ENCODE assay signal across 9 mouse cellular contexts in genomic region chr2:118676839-118677741, GRCm38 (mm10). TPM values are rescaled to one million over a fixed set of nuclear protein-coding genes. Genes with fewer than 3 reads are reported as not detected.
DNase-seq lines count a peak whose midpoint lies in the region; ATAC-seq and TF ChIP-seq lines count a peak whose summit lies in the region.
"Had no signal": no experiment of that assay in that cellular context is flagged by ENCODE, and none has a peak within 500 bp of the region (broad histone marks: within the 10 kb centered on the region; RNA-seq: fewer than 3 reads in every experiment).

No protein-coding gene starts in this region.

- peak; percentile 33; the same call in 1 of the 2 replicates for ATAC-seq in forebrain, embryonic 11.5 days (replicated peaks; ENCODE audit: low FRiP score)
- peak; percentile 48 for ATAC-seq in inflammation-experienced regulatory T-cells, adult 6 months
- ATAC-seq in lung, embryonic 15.5 days (ENCODE audit: borderline replicate concordance, extremely low read depth, low FRiP score, low TSS enrichment), result peak; percentile 52
- ATAC-seq: Patski had no signal

- no peaks in the 10 kb centered on the region for H3K9me3 ChIP-seq in forebrain, embryonic 11.5 days (ENCODE audit: control insufficient read depth, low read length)
- no peaks in the 10 kb centered on the region for H3K9me3 ChIP-seq in lung, embryonic 15.5 days

- no peaks in the 10 kb centered on the region for H3K36me3 ChIP-seq in forebrain, embryonic 11.5 days (ENCODE audit: control insufficient read depth, insufficient read depth, low read length)
- no peaks in the 10 kb centered on the region for H3K36me3 ChIP-seq in lung, embryonic 15.5 days
- no peaks in the 10 kb centered on the region for H3K36me3 ChIP-seq in small intestine, adult 2 months (ENCODE audit: control insufficient read depth, insufficient read depth, low read length)

- H3K9ac ChIP-seq in forebrain, embryonic 11.5 days (ENCODE audit: low read length), result peak overlapping the region; percentile 41
- peak overlapping the region; percentile 30 for H3K9ac ChIP-seq in lung, embryonic 15.5 days

- no peak for TF ChIP-seq POLR2A in small intestine, adult 2 months (IDR thresholded peaks at IDR 0.05; ENCODE audit: low read depth, low read length)

- intact Hi-C loops in heart, postnatal 25 days (cut with DNase I), result no loop called here

- peak overlapping the region; percentile 97 for H3K4me2 ChIP-seq in forebrain, embryonic 11.5 days (ENCODE audit: low read depth, low read length, severe bottlenecking)
- peak overlapping the region; percentile 91 for H3K4me2 ChIP-seq in lung, embryonic 15.5 days

- peak overlapping the region; percentile 47 for H3K4me3 ChIP-seq in forebrain, embryonic 11.5 days (ENCODE audit: low read depth, low read length)
- peak overlapping the region; percentile 47 for H3K4me3 ChIP-seq in lung, embryonic 15.5 days
- H3K4me3 ChIP-seq in small intestine, adult 2 months (ENCODE audit: low read depth, low read length), result peak overlapping the region; percentile 59

- peaks cover 15% of the 10 kb centered on the region for H3K4me1 ChIP-seq in forebrain, embryonic 11.5 days (replicated peaks; ENCODE audit: control insufficient read depth, insufficient read depth, low read length)
- H3K4me1 ChIP-seq in lung, embryonic 15.5 days, result peaks cover 14% of the 10 kb centered on the region
- H3K4me1 ChIP-seq in small intestine, adult 2 months (ENCODE audit: control insufficient read depth, insufficient read depth, insufficient read length, low read length), result peaks cover 15% of the 10 kb centered on the region

- 1% methylated on average over 87 of the region's 89 CpGs for WGBS in forebrain, embryonic 11.5 days
- under 1% methylated on average over 89 of the region's 89 CpGs for WGBS in lung, embryonic 15.5 days
- 1% methylated on average over 89 of the region's 89 CpGs for WGBS in small intestine, adult 2 months

- H3K27ac ChIP-seq in forebrain, embryonic 11.5 days (ENCODE audit: low read depth, low read length), result no peak overlapping the region
- no peak overlapping the region for H3K27ac ChIP-seq in lung, embryonic 15.5 days
- no peak overlapping the region for H3K27ac ChIP-seq in small intestine, adult 2 months (ENCODE audit: insufficient read depth, low read depth, low read length)

- TF ChIP-seq CTCF in small intestine, adult 2 months (IDR thresholded peaks at IDR 0.05; ENCODE audit: extremely low read depth, insufficient read length, insufficient replicate concordance, low read depth, low read length), result no peak

- DNase-seq in heart, adult 11 months, result peak; percentile 92
- no peak for DNase-seq in heart, postnatal 25 days (ENCODE audit: low spot score)
- DNase-seq in R1 (ENCODE audit: low read depth, low spot score), result peak; percentile 78
- DNase-seq in forebrain, embryonic 11.5 days (ENCODE audit: low spot score), result peak; percentile 70
- no peak for DNase-seq in adipocyte (ENCODE audit: low spot score)

- peaks cover 46% of the 10 kb centered on the region for H3K27me3 ChIP-seq in forebrain, embryonic 11.5 days (ENCODE audit: control insufficient read depth, insufficient read depth, low read length)
- peaks cover 75% of the 10 kb centered on the region for H3K27me3 ChIP-seq in lung, embryonic 15.5 days
- H3K27me3 ChIP-seq in small intestine, adult 2 months (ENCODE audit: control insufficient read depth, insufficient read depth, low read length), result peaks cover 8% of the 10 kb centered on the region
- H3K27me3 ChIP-seq: Patski had no signal

RNA-seq across cellular contexts. Expression of gene Pak6, which starts 14.0 kb away (rescaled TPM):
- total RNA-seq in heart, postnatal 25 days (2021), result 1 to 10 TPM; 6.4 to 9.9 TPM
- 1.2 and 2.2 TPM in 2 replicates for polyA plus RNA-seq in forebrain, embryonic 11.5 days (2014; fragmentation: Nextera tagmentation; extraction: Ambion mirVana)
- under 1 TPM in 2 of 3 experiments, not detected in 1; 0.15 to 0.60 TPM for polyA plus RNA-seq in inflammation-experienced regulatory T-cells, adult 6 months (2017; shearing (Covaris generic))
- 1.6 and 2.2 TPM in 2 replicates for polyA plus RNA-seq in lung, embryonic 15.5 days (2015; fragmentation: Nextera tagmentation; extraction: Ambion mirVana)
- polyA plus RNA-seq in small intestine, adult 2 months (2012; rRNA removed), result 1.8 and 2.0 TPM in 2 replicates

RNA-seq across cellular contexts. Expression of gene Ankrd63, which starts 26.7 kb away (rescaled TPM):
- total RNA-seq in heart, postnatal 25 days (2021), result 1 to 10 TPM; 1.8 to 3.0 TPM
- polyA plus RNA-seq in forebrain, embryonic 11.5 days (2014; fragmentation: Nextera tagmentation; extraction: Ambion mirVana), result not detected in 2 replicates
- polyA plus RNA-seq in inflammation-experienced regulatory T-cells, adult 6 months (2017; shearing (Covaris generic)), result not detected
- 0.10 and 0.12 TPM in 2 replicates for polyA plus RNA-seq in lung, embryonic 15.5 days (2015; fragmentation: Nextera tagmentation; extraction: Ambion mirVana)
- 0.13 and 1.4 TPM in 2 replicates for polyA plus RNA-seq in small intestine, adult 2 months (2012; rRNA removed)

RNA-seq across cellular contexts. Expression of gene Plcb2, which starts 51.1 kb away (rescaled TPM):
- 1 to 10 TPM; 1.9 to 2.8 TPM for total RNA-seq in heart, postnatal 25 days (2021)
- polyA plus RNA-seq in forebrain, embryonic 11.5 days (2014; fragmentation: Nextera tagmentation; extraction: Ambion mirVana), result 0.33 and 0.45 TPM in 2 replicates
- 10 to 100 TPM in 2 of 3 experiments, 1 to 10 TPM in 1; 8.2 to 18.9 (median 18.4) TPM for polyA plus RNA-seq in inflammation-experienced regulatory T-cells, adult 6 months (2017; shearing (Covaris generic))
- polyA plus RNA-seq in lung, embryonic 15.5 days (2015; fragmentation: Nextera tagmentation; extraction: Ambion mirVana), result 1.5 and 2.5 TPM in 2 replicates
- polyA plus RNA-seq in small intestine, adult 2 months (2012; rRNA removed), result 2.9 and 6.2 TPM in 2 replicates

Comparison
In these comparisons a context has a peak if more than half of its experiments do, and no peak if none do; other contexts are left out.
1. DNase-seq: peak in heart, adult 11 months (single experiment), R1 (single experiment) and forebrain, embryonic 11.5 days (single experiment); none in heart, postnatal 25 days (single experiment) and adipocyte (single experiment).
2. Peak in every context shown above with its lines, with median percentiles within 50 percentile points of each other: ATAC-seq and H3K4me3 ChIP-seq.